ENCODE assay signal across 7 mouse cellular contexts in the genomic region with DNA sequence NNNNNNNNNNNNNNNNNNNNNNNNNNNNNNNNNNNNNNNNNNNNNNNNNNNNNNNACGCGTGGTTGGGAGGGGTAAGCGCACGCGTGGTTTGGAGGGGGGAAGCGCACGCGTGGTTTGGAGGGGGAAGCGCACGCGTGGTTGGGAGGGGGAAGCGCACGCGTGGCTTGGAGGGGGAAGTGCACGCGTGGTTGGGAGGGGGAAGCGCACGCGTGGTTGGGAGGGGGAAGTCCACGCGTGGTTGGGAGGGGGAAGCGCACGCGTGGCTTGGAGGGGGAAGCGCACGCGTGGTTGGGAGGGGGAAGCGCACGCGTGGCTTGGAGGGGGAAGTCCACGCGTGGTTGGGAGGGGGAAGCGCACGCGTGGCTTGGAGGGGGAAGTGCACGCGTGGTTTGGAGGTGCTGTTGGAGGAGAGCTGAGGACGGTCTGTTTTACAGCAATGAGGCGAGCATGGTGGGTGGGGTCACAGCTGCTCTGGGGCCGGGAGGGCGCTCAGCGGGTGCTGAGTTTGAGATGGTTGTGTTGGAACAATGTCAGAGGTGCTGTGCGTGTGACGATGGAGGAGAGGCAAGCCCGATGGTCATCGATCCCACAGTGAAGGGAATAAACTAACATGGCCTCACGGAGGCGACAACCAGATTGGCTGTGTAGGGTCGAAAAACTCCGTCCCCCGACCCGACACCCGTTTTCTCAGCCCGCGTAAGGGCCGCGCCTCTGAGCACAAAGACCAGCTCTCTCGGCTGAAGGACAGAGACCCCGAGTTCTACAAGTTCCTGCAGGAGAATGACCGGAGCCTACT. TPM values are rescaled to one million over a fixed set of nuclear protein-coding genes. Genes with fewer than 3 reads are reported as not detected.
DNase-seq lines count a peak whose midpoint lies in the region; ATAC-seq and TF ChIP-seq lines count a peak whose summit lies in the region.

No protein-coding gene starts in this region.

- no peak for TF ChIP-seq CTCF in hindbrain, postnatal 0 days (IDR thresholded peaks at IDR 0.05; ENCODE audit: low read depth)

- H3K36me3 ChIP-seq in lung, embryonic 15.5 days, result peaks cover 50% of the 10 kb centered on the region
- H3K36me3 ChIP-seq in hindbrain, postnatal 0 days (ENCODE audit: insufficient read depth, low read length), result peaks cover 32% of the 10 kb centered on the region
- H3K36me3 ChIP-seq in midbrain, embryonic 15.5 days (replicated peaks), result peaks cover 43% of the 10 kb centered on the region

- H3K4me3 ChIP-seq in lung, embryonic 15.5 days, result peak overlapping the region; percentile 99
- peak overlapping the region; percentile 97 for H3K4me3 ChIP-seq in hindbrain, postnatal 0 days (ENCODE audit: low read length)
- H3K4me3 ChIP-seq in midbrain, embryonic 15.5 days, result peak overlapping the region; percentile 79

- 17% methylated on average over 56 of the region's 60 CpGs for WGBS in lung, embryonic 15.5 days
- 21% methylated on average over 55 of the region's 60 CpGs for WGBS in hindbrain, postnatal 0 days
- WGBS in midbrain, embryonic 15.5 days, result 21% methylated on average over 55 of the region's 60 CpGs

- peaks cover 20% of the 10 kb centered on the region for H3K4me1 ChIP-seq in lung, embryonic 15.5 days
- peaks cover 9% of the 10 kb centered on the region for H3K4me1 ChIP-seq in hindbrain, postnatal 0 days (ENCODE audit: insufficient read depth, low read length)
- H3K4me1 ChIP-seq in midbrain, embryonic 15.5 days, result peaks cover 27% of the 10 kb centered on the region

- H3K27ac ChIP-seq in lung, embryonic 15.5 days, result peak overlapping the region; percentile 96; the same call in 1 of the 2 replicates
- no peak overlapping the region; the same call in 1 of the 2 replicates for H3K27ac ChIP-seq in hindbrain, postnatal 0 days
- H3K27ac ChIP-seq in midbrain, embryonic 15.5 days, result no peak overlapping the region

- H3K9me3 ChIP-seq in lung, embryonic 15.5 days, result no peaks in the 10 kb centered on the region
- no peaks in the 10 kb centered on the region for H3K9me3 ChIP-seq in hindbrain, postnatal 0 days (ENCODE audit: low read length)
- H3K9me3 ChIP-seq in midbrain, embryonic 15.5 days, result no peaks in the 10 kb centered on the region

- peak overlapping the region; percentile 76; the same call in 1 of the 2 replicates for H3K9ac ChIP-seq in lung, embryonic 15.5 days
- no peak overlapping the region; the same call in 1 of the 2 replicates for H3K9ac ChIP-seq in hindbrain, postnatal 0 days (replicated peaks; ENCODE audit: low read length)
- no peak overlapping the region for H3K9ac ChIP-seq in midbrain, embryonic 15.5 days

- no peak for DNase-seq in lung, postnatal 25 days (ENCODE audit: low spot score)
- DNase-seq in embryo, embryonic 11 days, result peak; percentile 62
- DNase-seq in hindbrain, postnatal 0 days (ENCODE audit: low spot score), result no peak
- DNase-seq in urinary bladder, postnatal 36 days (ENCODE audit: low spot score in 2 of 2), result no peak
- DNase-seq in gastrocnemius, adult 18-20 months (ENCODE audit: low spot score), result no peak

- H3K27me3 ChIP-seq in lung, embryonic 15.5 days, result no peaks in the 10 kb centered on the region
- no peaks in the 10 kb centered on the region for H3K27me3 ChIP-seq in hindbrain, postnatal 0 days (ENCODE audit: insufficient read depth, low read length)
- no peaks in the 10 kb centered on the region for H3K27me3 ChIP-seq in midbrain, embryonic 15.5 days (replicated peaks)

- H3K4me2 ChIP-seq in lung, embryonic 15.5 days, result peak overlapping the region; percentile 98
- peak overlapping the region; percentile 75 for H3K4me2 ChIP-seq in hindbrain, postnatal 0 days (ENCODE audit: low read depth, low read length)
- H3K4me2 ChIP-seq in midbrain, embryonic 15.5 days, result peak overlapping the region; percentile 83

- ATAC-seq in lung, embryonic 15.5 days (ENCODE audit: borderline replicate concordance, extremely low read depth, low FRiP score, low TSS enrichment), result no peak
- ATAC-seq in hindbrain, postnatal 0 days, result no peak
- no peak for ATAC-seq in midbrain, embryonic 15.5 days (replicated peaks)

RNA-seq across cellular contexts. Expression of gene Noc2l, which starts 1.0 kb away (rescaled TPM):
- polyA plus RNA-seq in lung, embryonic 15.5 days (2015; fragmentation: Nextera tagmentation; extraction: Ambion mirVana), result 67.3 and 69.2 TPM in 2 replicates
- 79.8 and 80.8 TPM in 2 replicates for total RNA-seq in hindbrain, postnatal 0 days (2014; rRNA removed)
- 40.9 and 43.8 TPM in 2 replicates for polyA plus RNA-seq in hindbrain, postnatal 0 days (2015; fragmentation: Nextera tagmentation; extraction: Ambion mirVana)
- polyA plus RNA-seq in midbrain, embryonic 15.5 days (2015; fragmentation: Nextera tagmentation; extraction: Ambion mirVana), result 56.6 and 60.4 TPM in 2 replicates
- 10 to 100 TPM; 31.2 to 33.4 TPM for total RNA-seq in gastrocnemius, adult 18-20 months (2021)

RNA-seq across cellular contexts. Expression of gene Plekhn1, which starts 2.2 kb away (rescaled TPM):
- polyA plus RNA-seq in lung, embryonic 15.5 days (2015; fragmentation: Nextera tagmentation; extraction: Ambion mirVana), result 19.0 and 21.1 TPM in 2 replicates
- total RNA-seq in hindbrain, postnatal 0 days (2014; rRNA removed), result 52.9 and 55.3 TPM in 2 replicates
- 19.6 and 19.7 TPM in 2 replicates for polyA plus RNA-seq in hindbrain, postnatal 0 days (2015; fragmentation: Nextera tagmentation; extraction: Ambion mirVana)
- 29.1 and 30.1 TPM in 2 replicates for polyA plus RNA-seq in midbrain, embryonic 15.5 days (2015; fragmentation: Nextera tagmentation; extraction: Ambion mirVana)
- total RNA-seq in gastrocnemius, adult 18-20 months (2021), result 1 to 10 TPM; 5.9 to 6.7 TPM

RNA-seq across cellular contexts. Expression of gene Samd11, which starts 18.6 kb away (rescaled TPM):
- polyA plus RNA-seq in lung, embryonic 15.5 days (2015; fragmentation: Nextera tagmentation; extraction: Ambion mirVana), result 0.30 and 0.34 TPM in 2 replicates
- total RNA-seq in hindbrain, postnatal 0 days (2014; rRNA removed), result 3.1 and 5.2 TPM in 2 replicates
- 1.8 and 2.9 TPM in 2 replicates for polyA plus RNA-seq in hindbrain, postnatal 0 days (2015; fragmentation: Nextera tagmentation; extraction: Ambion mirVana)
- 4.8 and 5.5 TPM in 2 replicates for polyA plus RNA-seq in midbrain, embryonic 15.5 days (2015; fragmentation: Nextera tagmentation; extraction: Ambion mirVana)
- total RNA-seq in gastrocnemius, adult 18-20 months (2021), result not detected

RNA-seq across cellular contexts. Expression of gene Perm1, which starts 21.2 kb away (rescaled TPM):
- 0.49 and 0.55 TPM in 2 replicates for polyA plus RNA-seq in lung, embryonic 15.5 days (2015; fragmentation: Nextera tagmentation; extraction: Ambion mirVana)
- total RNA-seq in hindbrain, postnatal 0 days (2014; rRNA removed), result 1.6 and 1.7 TPM in 2 replicates
- 1.2 and 1.3 TPM in 2 replicates for polyA plus RNA-seq in hindbrain, postnatal 0 days (2015; fragmentation: Nextera tagmentation; extraction: Ambion mirVana)
- 2.2 and 2.4 TPM in 2 replicates for polyA plus RNA-seq in midbrain, embryonic 15.5 days (2015; fragmentation: Nextera tagmentation; extraction: Ambion mirVana)
- total RNA-seq in gastrocnemius, adult 18-20 months (2021), result 100 to 1,000 TPM; 143 to 233 TPM

RNA-seq across cellular contexts. Expression of gene AW011738, which starts 33.7 kb away (rescaled TPM):
- polyA plus RNA-seq in lung, embryonic 15.5 days (2015; fragmentation: Nextera tagmentation; extraction: Ambion mirVana), result 2.7 and 3.5 TPM in 2 replicates
- total RNA-seq in hindbrain, postnatal 0 days (2014; rRNA removed), result 4.6 and 5.0 TPM in 2 replicates
- polyA plus RNA-seq in hindbrain, postnatal 0 days (2015; fragmentation: Nextera tagmentation; extraction: Ambion mirVana), result 3.7 and 4.0 TPM in 2 replicates
- polyA plus RNA-seq in midbrain, embryonic 15.5 days (2015; fragmentation: Nextera tagmentation; extraction: Ambion mirVana), result 4.0 and 4.9 TPM in 2 replicates
- 1 to 10 TPM; 3.7 to 4.9 TPM for total RNA-seq in gastrocnemius, adult 18-20 months (2021)
